Mouse (Mus musculus) cerebellum, adult 2 months (tissue): ENCODE data around the gene Aldh1b1. TPM values are rescaled to one million over a fixed set of nuclear protein-coding genes. Genes with fewer than 3 reads are reported as not detected.

Experiments used
- DNase-seq, 2 experiments: peaks; one replicate each; pipeline ENCODE4 v3.0.0; 2021
- H3K27ac ChIP-seq: fragments of 200-500 bp; 2 replicates; pipeline ENCODE4 v1.5.1; 2012; ENCODE audit warnings: low read length, control low read depth, inconsistent platforms; ENCODE audit not compliant: insufficient read depth
- H3K27me3 ChIP-seq: fragments of 200-500 bp; 2 replicates; pipeline ENCODE4 v1.6.1; 2012; ENCODE audit warnings: inconsistent platforms, mild to moderate bottlenecking, low read length, moderate library complexity; ENCODE audit not compliant: control insufficient read depth, insufficient read depth
- H3K4me1 ChIP-seq: fragments of 200-500 bp; 2 replicates; pipeline ENCODE4 v1.6.1; 2011; ENCODE audit warnings: low read length; ENCODE audit not compliant: control insufficient read depth, insufficient read depth
- H3K4me3 ChIP-seq: fragments of 200-500 bp; replicated peaks from 2 replicates; pipeline ENCODE3; 2011; ENCODE audit warnings: mild to moderate bottlenecking, low read depth, low read length, control low read depth; ENCODE audit not compliant: insufficient read depth
- CTCF ChIP-seq: fragments of 200-500 bp; IDR thresholded peaks from 2 replicates; pipeline ENCODE4 v1.5.1; 2011; ENCODE audit warnings: low read depth, mild to moderate bottlenecking, control low read depth, low read length, moderate library complexity, borderline replicate concordance; ENCODE audit not compliant: insufficient read depth
- POLR2A ChIP-seq: fragments of 200-500 bp; IDR thresholded peaks from 2 replicates; pipeline ENCODE4 v1.6.1; 2011; ENCODE audit warnings: low read length, control low read depth, borderline replicate concordance; ENCODE audit not compliant: insufficient read depth
- WGBS: fragments of 180-500 bp; shearing (Covaris S2); methylation state at CpG from one replicate; pipeline ENCODE4 v1.1.7; 2018; 5-methylcytosine and 5-hydroxymethylcytosine counted together
- polyA plus RNA-seq: library from polyadenylated mRNA; depleted of rRNA; stranded (reverse); fragments of >200 nt; gene quantifications from 2 replicates; pipeline ENCODE4 v1.2.3, GENCODE M21; 2012; rRNA removed

Gene Aldh1b1
- 2.7 and 2.8 TPM in 2 replicates for polyA plus RNA-seq

DNA sequence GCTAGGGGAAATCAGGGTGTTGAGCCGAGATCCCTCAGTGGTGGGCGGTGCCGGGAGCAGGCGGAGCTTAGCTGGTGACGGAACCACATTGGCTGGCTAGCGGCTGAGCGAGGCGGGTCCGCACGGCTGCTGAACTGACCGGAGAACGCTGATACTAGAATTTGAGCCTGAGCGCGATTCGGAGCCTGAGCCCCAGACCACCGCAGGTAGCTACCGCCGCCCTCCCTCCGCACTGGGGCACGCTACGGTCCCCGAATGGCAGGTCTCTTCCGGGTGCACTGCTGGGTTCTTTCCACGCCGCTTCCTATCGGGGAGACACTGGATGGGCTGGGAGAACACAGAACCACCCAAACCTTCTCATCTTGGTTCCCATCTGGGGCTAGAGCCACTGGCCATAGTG lies at the start of gene Aldh1b1:
Aldh1b1 (plus strand) TSS at position 59 of the 400 bp plus-strand sequence.
- no peak within 1 kb of the TSS for H3K27ac ChIP-seq
- H3K4me3 ChIP-seq: peak within 1 kb of the TSS; percentile 59
- WGBS: under 1% methylated on average over 26 of the region's 26 CpGs
- H3K4me1 ChIP-seq: no peaks in the 10 kb centered on the region
- peak; percentile 30 to 37 for DNase-seq
- TF ChIP-seq CTCF: no peak
- H3K27me3 ChIP-seq: no peaks in the 10 kb centered on the region; the same call in 1 of the 2 replicates

DNA sequence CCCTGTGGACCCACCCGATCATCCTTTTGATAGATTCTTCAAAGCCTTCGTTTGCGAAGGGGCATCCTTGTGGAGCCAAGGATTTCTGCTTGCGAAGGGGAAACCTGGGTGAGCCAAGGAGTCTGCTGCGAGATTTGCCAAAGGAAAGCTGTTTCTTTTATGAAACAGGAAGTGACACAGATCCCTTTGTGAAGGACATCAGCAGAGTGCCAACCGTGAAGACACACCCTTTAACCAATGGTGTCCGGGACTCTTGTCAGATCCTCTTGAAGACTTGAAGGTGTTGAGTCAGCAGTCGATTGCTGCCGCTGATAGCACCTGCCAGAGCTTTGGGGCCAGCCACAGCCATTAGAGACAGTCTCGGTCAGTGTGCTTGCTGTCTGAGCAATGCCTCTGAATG lies 49.4 kb upstream of the Aldh1b1 start:
- TF ChIP-seq POLR2A: no peak
- TF ChIP-seq CTCF: no peak
- Histone ChIP-seq H3K4me1 (peaks cover 21% of the 10 kb centered on the region), H3K4me3 (no peak overlapping the region), H3K27me3 (no peaks in the 10 kb centered on the region; the same call in 1 of the 2 replicates), H3K27ac (no peak overlapping the region)
- 92% methylated on average over 10 of the region's 10 CpGs for WGBS
- no peak for DNase-seq

DNA sequence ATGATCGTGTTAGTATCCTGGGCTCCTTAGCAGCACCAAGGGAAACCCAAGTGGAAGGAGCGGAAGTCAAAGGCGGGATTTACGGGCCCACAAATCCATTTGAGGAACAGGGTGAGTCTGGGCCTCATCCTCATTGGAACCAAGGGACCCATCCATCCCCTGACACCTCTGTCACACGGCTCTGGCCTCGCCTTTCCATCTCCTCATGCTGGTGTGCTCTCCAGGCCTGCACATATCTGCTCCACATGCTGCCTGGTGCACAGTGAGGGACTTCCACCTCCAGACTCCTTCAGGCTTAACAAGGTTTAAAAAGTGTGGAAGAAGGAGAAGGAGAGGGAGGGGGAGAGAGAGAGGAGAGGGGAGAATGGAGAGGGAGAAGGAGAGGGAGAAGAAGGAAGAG lies 48.3 kb upstream of the Aldh1b1 start:
- TF ChIP-seq POLR2A (no peak), CTCF (no peak)
- 96% methylated on average over 6 of the region's 6 CpGs for WGBS
- DNase-seq: no peak
- Histone ChIP-seq H3K4me3 (no peak overlapping the region), H3K27ac (no peak overlapping the region), H3K4me1 (peaks cover 27% of the 10 kb centered on the region), H3K27me3 (no peaks in the 10 kb centered on the region; the same call in 1 of the 2 replicates)

DNA sequence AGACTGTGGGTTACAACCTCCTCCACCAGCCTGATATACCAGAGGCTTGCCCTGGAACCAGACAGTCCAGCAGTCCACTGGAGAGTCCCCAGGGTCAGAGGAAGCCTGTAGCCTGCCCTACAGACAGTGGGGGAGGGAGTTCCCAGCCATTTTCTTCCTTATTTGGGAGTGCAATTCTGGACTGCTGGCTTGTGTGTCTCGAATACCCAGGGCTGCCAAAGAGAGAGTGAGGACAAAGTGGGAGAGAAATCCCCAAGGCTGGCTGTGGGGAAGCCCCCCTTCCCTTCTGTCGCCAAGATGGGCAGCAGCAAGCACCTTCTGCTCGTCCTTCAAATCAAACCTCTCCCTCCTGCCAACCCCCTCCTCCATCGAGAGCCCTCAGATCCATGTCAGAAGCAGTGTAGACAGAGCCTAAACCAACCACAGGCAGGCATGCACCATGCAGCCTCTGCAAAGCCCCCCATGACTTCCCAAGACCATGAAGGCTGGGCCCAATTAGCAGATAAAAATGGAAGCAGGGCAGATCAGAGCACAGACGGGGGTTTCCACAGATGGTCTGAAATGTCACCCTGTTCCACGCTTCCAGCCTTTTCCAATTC lies 45.5 kb upstream of the Aldh1b1 start:
- Histone ChIP-seq H3K27me3 (no peaks in the 10 kb centered on the region; the same call in 1 of the 2 replicates), H3K27ac (no peak overlapping the region), H3K4me1 (peaks cover 44% of the 10 kb centered on the region), H3K4me3 (no peak overlapping the region)
- no peak for DNase-seq
- TF ChIP-seq POLR2A: no peak
- TF ChIP-seq CTCF: no peak
- 36% methylated on average over 6 of the region's 6 CpGs for WGBS

DNA sequence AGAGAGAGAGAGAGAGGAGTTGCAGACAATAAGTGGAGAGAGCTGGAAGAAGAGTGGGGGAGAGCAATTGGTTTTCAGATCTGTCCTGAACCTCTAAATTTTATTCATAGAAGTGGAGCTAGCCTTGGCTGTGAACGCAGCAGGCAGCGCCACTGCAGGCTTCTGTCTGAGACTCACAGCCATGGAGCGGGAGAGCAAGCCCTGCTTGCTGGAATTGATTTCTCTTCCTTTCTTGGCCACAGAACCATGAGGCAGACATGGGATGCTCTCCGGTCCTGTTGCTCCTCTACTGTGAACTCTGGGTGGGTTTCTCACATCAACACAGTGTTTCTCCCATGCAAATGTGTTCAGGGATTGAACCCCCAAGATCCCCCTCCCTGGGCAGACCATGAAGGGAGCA lies 44.7 kb upstream of the Aldh1b1 start:
- Histone ChIP-seq H3K27ac (no peak overlapping the region), H3K4me1 (peaks cover 44% of the 10 kb centered on the region), H3K4me3 (no peak overlapping the region), H3K27me3 (no peaks in the 10 kb centered on the region; the same call in 1 of the 2 replicates)
- 35% methylated on average over 4 of the region's 4 CpGs for WGBS
- TF ChIP-seq POLR2A (no peak), CTCF (no peak)
- DNase-seq: peak in 1 of 2 experiments; percentile 22

DNA sequence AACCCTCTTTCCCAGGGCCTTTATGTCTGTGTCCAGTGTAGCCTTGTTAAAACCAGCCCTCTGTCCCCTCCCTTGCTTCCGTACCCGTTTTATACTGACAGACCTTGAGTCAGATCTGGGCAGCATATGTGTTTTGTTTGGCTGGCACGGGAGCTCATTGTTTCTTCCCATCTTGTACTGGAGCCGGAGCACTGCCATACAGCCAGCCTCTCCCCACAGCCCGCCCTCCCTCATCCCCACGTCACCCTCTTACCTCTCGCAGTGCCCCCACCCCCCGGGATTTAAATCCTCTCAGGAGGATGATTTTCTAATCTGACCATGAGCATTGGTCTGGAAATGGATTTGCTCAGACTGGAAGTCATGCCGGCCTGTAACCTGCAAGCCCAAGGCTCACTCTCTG lies 43.7 kb upstream of the Aldh1b1 start:
- no peaks in the 10 kb centered on the region; the same call in 1 of the 2 replicates for H3K27me3 ChIP-seq
- H3K4me3 ChIP-seq: peak overlapping the region; percentile 9
- H3K27ac ChIP-seq: peak overlapping the region; percentile 75
- DNase-seq: peak; percentile 69 to 90
- H3K4me1 ChIP-seq: peaks cover 44% of the 10 kb centered on the region
- TF ChIP-seq POLR2A (no peak), CTCF (no peak)
- WGBS: 13% methylated on average over 9 of the region's 9 CpGs

DNA sequence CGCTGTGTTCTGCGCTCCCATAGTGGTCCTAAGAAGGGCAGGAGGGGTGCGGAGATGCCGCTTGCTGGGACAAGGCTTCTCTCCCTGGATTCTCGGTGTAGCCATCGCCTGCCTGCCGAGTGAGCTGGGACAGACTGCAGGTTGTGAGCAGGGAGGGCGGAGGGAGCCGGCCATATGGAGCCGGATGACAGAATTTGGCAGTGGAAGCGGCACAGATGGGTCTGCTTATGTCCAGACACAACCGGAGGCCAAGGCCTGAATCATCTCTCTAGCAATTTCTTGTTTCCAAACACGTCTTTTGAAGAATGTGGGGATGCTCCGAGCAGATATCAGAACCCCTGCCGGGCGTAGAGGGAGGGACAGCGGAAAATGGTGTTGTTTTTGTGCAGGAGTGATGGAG lies 42.9 kb upstream of the Aldh1b1 start:
- peak; percentile 98 for DNase-seq
- peaks cover 44% of the 10 kb centered on the region for H3K4me1 ChIP-seq
- peak overlapping the region; percentile 45 for H3K4me3 ChIP-seq
- H3K27me3 ChIP-seq: no peaks in the 10 kb centered on the region; the same call in 1 of the 2 replicates
- WGBS: 16% methylated on average over 17 of the region's 17 CpGs
- peak overlapping the region; percentile 75 for H3K27ac ChIP-seq
- no peak for TF ChIP-seq POLR2A
- no peak for TF ChIP-seq CTCF

DNA sequence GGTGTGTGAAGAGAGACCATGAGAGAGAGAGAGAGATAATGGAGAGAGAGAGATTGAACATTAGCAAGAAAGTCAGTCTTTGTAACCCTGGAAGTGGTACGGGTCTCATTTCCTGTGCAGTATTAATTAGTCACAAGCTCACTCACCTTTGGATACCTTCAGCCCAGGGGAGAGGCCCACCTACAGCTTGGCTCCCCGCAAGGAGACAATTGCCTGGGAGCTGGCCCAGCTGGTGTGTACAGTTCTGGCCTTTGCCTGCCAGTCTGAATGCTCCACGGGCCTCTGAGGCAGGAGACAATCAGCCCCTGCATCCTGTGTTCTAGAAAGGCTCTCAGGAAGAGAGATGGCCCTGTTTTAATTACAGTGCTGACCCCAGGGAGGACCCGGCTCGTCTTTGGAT lies 40.9 kb upstream of the Aldh1b1 start:
- DNase-seq: no peak
- H3K27me3 ChIP-seq: no peaks in the 10 kb centered on the region; the same call in 1 of the 2 replicates
- no peak overlapping the region for H3K4me3 ChIP-seq
- no peak overlapping the region for H3K27ac ChIP-seq
- 77% methylated on average over 5 of the region's 5 CpGs for WGBS
- H3K4me1 ChIP-seq: peaks cover 40% of the 10 kb centered on the region
- TF ChIP-seq CTCF: no peak
- TF ChIP-seq POLR2A: no peak
